Mouse (Mus musculus) brain, embryonic 14.5 days (tissue): ENCODE measurements around the gene Zfp672.

ENCODE experiments used
- CTCF ChIP-seq: fragments of 200-500 bp; IDR thresholded peaks from 2 replicates; pipeline ENCODE4 v1.5.1; 2012; ENCODE audit warnings: inconsistent platforms, mild to moderate bottlenecking, moderate library complexity, borderline replicate concordance; ENCODE audit not compliant: insufficient read depth, insufficient read length; ENCODE audit errors: extremely low read depth
- POLR2A ChIP-seq: fragments of 200-500 bp; IDR thresholded peaks from 2 replicates; pipeline ENCODE4 v1.6.1; 2012; ENCODE audit warnings: mild to moderate bottlenecking, inconsistent platforms, borderline replicate concordance; ENCODE audit not compliant: poor library complexity, insufficient read depth, insufficient read length, severe bottlenecking; ENCODE audit errors: extremely low read depth

- no peak for TF ChIP-seq POLR2A
- TF ChIP-seq CTCF, result no peak
These were observed 6.4 kb downstream of the Zfp672 start for GRCm38 (mm10) chr11:58323570-58324340.
